Mouse (Mus musculus) MEL (cell line): Measurements from ENCODE around the gene Gm6993. TPM values are rescaled to one million over a fixed set of nuclear protein-coding genes. Genes with fewer than 3 reads are reported as not detected.

Experiments
- DNase-seq: peaks from one replicate; pipeline ENCODE4 v3.0.0; 2011; ENCODE audit warnings: low read depth, low spot score
- H3K27ac ChIP-seq: 2 replicates; pipeline ENCODE4 v1.5.1; 2012; ENCODE audit warnings: low read depth, mild to moderate bottlenecking, control low read depth, low read length, moderate library complexity; ENCODE audit not compliant: control insufficient read depth
- H3K27me3 ChIP-seq, 2 experiments: fragments of 150-350 bp in 1 of 2; sonication (generic) in 1 of 2; 2 replicates each; pipeline ENCODE4 v1.6.1; 2012; ENCODE audit warnings: low read length in 2 of 2, mild to moderate bottlenecking in 2 of 2, improper control_type of control experiment in 1 of 2, moderate library complexity in 1 of 2; ENCODE audit not compliant: insufficient read depth in 2 of 2, control insufficient read depth in 1 of 2
- H3K36me3 ChIP-seq, 2 experiments: 2 replicates each; pipeline ENCODE4 v1.6.1; 2012 to 2014; ENCODE audit warnings: low read length in 2 of 2, improper control_type of control experiment in 1 of 2, inconsistent platforms in 1 of 2, mild to moderate bottlenecking in 1 of 2; ENCODE audit not compliant: insufficient read depth in 2 of 2, control insufficient read depth in 1 of 2
- H3K4me1 ChIP-seq, 2 experiments: fragments of 150-350 bp in 1 of 2; sonication (generic) in 1 of 2; 2 replicates each; pipeline ENCODE4 v1.6.1; 2012; ENCODE audit warnings: low read length in 2 of 2, improper control_type of control experiment in 1 of 2, mild to moderate bottlenecking in 1 of 2; ENCODE audit not compliant: insufficient read depth in 2 of 2, control insufficient read depth in 1 of 2
- H3K4me3 ChIP-seq, 2 experiments: fragments of 150-350 bp in 1 of 2; sonication (generic) in 1 of 2; 2 replicates each; pipeline ENCODE4 v1.5.1; 2012; ENCODE audit warnings: low read depth in 2 of 2, low read length in 2 of 2, mild to moderate bottlenecking in 2 of 2, moderate library complexity in 2 of 2, control low read depth in 1 of 2, improper control_type of control experiment in 1 of 2; ENCODE audit not compliant: control insufficient read depth in 1 of 2, insufficient read depth in 1 of 2
- H3K79me2 ChIP-seq: 2 replicates; pipeline ENCODE4 v1.6.1; 2012; ENCODE audit warnings: mild to moderate bottlenecking, low read length, moderate library complexity; ENCODE audit not compliant: control insufficient read depth, poor library complexity, insufficient read depth
- H3K9ac ChIP-seq: 2 replicates; pipeline ENCODE4 v1.6.1; 2012; ENCODE audit warnings: low read depth, mild to moderate bottlenecking, control low read depth, low read length, moderate library complexity; ENCODE audit not compliant: control insufficient read depth, poor library complexity, severe bottlenecking
- H3K9me3 ChIP-seq: fragments of 150-350 bp; sonication (generic); replicated peaks from 2 replicates; pipeline ENCODE4 v1.6.1; 2012; ENCODE audit warnings: mild to moderate bottlenecking, low read length, improper control_type of control experiment, moderate library complexity; ENCODE audit not compliant: insufficient read depth
- BHLHE40 ChIP-seq: IDR thresholded peaks from 2 replicates; pipeline ENCODE4 v1.6.1; 2012; ENCODE audit warnings: low read depth, mild to moderate bottlenecking, inconsistent platforms, low read length, improper control_type of control experiment, borderline replicate concordance
- CHD1 ChIP-seq: IDR thresholded peaks from 2 replicates; pipeline ENCODE4 v1.6.1; 2012; ENCODE audit warnings: low read depth, mild to moderate bottlenecking, inconsistent platforms, low read length, improper control_type of control experiment
- E2F4 ChIP-seq: IDR thresholded peaks from 2 replicates; pipeline ENCODE4 v1.6.1; 2011; ENCODE audit warnings: low read depth, low read length, improper control_type of control experiment, borderline replicate concordance
- ELF1 ChIP-seq: IDR thresholded peaks from 2 replicates; pipeline ENCODE4 v1.6.1; 2014; ENCODE audit warnings: low read depth, mild to moderate bottlenecking, inconsistent platforms, low read length, improper control_type of control experiment, moderate library complexity
- ETS1 ChIP-seq: IDR thresholded peaks from 2 replicates; pipeline ENCODE4 v1.6.1; 2012; ENCODE audit warnings: low read depth, mild to moderate bottlenecking, inconsistent platforms, low read length, improper control_type of control experiment, moderate library complexity
- GABPA ChIP-seq: IDR thresholded peaks from 2 replicates; pipeline ENCODE4 v1.6.1; 2012; ENCODE audit warnings: low read depth, mild to moderate bottlenecking, inconsistent platforms, low read length, improper control_type of control experiment, moderate library complexity
- HCFC1 ChIP-seq: IDR thresholded peaks from 2 replicates; pipeline ENCODE4 v1.6.1; 2012; ENCODE audit warnings: low read depth, mild to moderate bottlenecking, inconsistent platforms, low read length, improper control_type of control experiment, moderate library complexity
- KAT2A ChIP-seq: conservative IDR thresholded peaks from 2 replicates; pipeline ENCODE4 v1.6.1; 2012; ENCODE audit warnings: low read depth, low read length, improper control_type of control experiment, inconsistent platforms
- MAFK ChIP-seq: IDR thresholded peaks from 2 replicates; pipeline ENCODE4 v1.6.1; 2011; ENCODE audit warnings: low read depth, mild to moderate bottlenecking, low read length, improper control_type of control experiment, borderline replicate concordance
- MAX ChIP-seq: IDR thresholded peaks from 2 replicates; pipeline ENCODE4 v1.6.1; 2011; ENCODE audit warnings: low read length, improper control_type of control experiment
- MXI1 ChIP-seq: IDR thresholded peaks from 2 replicates; pipeline ENCODE4 v1.6.1; 2011; ENCODE audit warnings: mild to moderate bottlenecking, low read depth, low read length, improper control_type of control experiment
- MYC ChIP-seq: IDR thresholded peaks from 2 replicates; pipeline ENCODE4 v1.6.1; 2011; ENCODE audit warnings: low read depth, mild to moderate bottlenecking, low read length, improper control_type of control experiment, moderate library complexity
- NELFE ChIP-seq: IDR thresholded peaks from 2 replicates; pipeline ENCODE4 v1.6.1; 2011; ENCODE audit warnings: low read depth, low read length, improper control_type of control experiment
- POLR2AphosphoS2 ChIP-seq: IDR thresholded peaks from 2 replicates; pipeline ENCODE4 v1.6.1; 2011; ENCODE audit warnings: low read length, improper control_type of control experiment
- POLR2AphosphoS5 ChIP-seq: IDR thresholded peaks from 2 replicates; pipeline ENCODE4 v1.6.1; 2012; ENCODE audit warnings: low read depth, borderline replicate concordance, mild to moderate bottlenecking, inconsistent platforms, low read length, moderate library complexity, mixed read lengths
- RAD21 ChIP-seq: IDR thresholded peaks from 2 replicates; pipeline ENCODE4 v1.6.1; 2011; ENCODE audit warnings: mild to moderate bottlenecking, low read depth, low read length, improper control_type of control experiment
- RCOR1 ChIP-seq: IDR thresholded peaks from 2 replicates; pipeline ENCODE4 v1.6.1; 2012; ENCODE audit warnings: low read depth, mild to moderate bottlenecking, inconsistent platforms, low read length, improper control_type of control experiment
- SMC3 ChIP-seq: IDR thresholded peaks from 2 replicates; pipeline ENCODE4 v1.6.1; 2011; ENCODE audit warnings: low read depth, low read length, improper control_type of control experiment
- TCF12 ChIP-seq: IDR thresholded peaks from 2 replicates; pipeline ENCODE4 v1.6.1; 2014; ENCODE audit warnings: low read depth, mild to moderate bottlenecking, inconsistent platforms, low read length, improper control_type of control experiment, moderate library complexity
- USF1 ChIP-seq: IDR thresholded peaks from 2 replicates; pipeline ENCODE4 v1.6.1; 2014; ENCODE audit warnings: low read depth, mild to moderate bottlenecking, inconsistent platforms, low read length, improper control_type of control experiment, moderate library complexity
- ZC3H11A ChIP-seq: IDR thresholded peaks from 2 replicates; pipeline ENCODE4 v1.6.1; 2012; ENCODE audit warnings: low read depth, mild to moderate bottlenecking, inconsistent platforms, low read length, improper control_type of control experiment
- ZMIZ1 ChIP-seq: IDR thresholded peaks from 2 replicates; pipeline ENCODE4 v1.6.1; 2012; ENCODE audit warnings: low read depth, mild to moderate bottlenecking, inconsistent platforms, low read length, improper control_type of control experiment, moderate library complexity
- polyA plus RNA-seq, 2 experiments: library from polyadenylated mRNA; stranded (reverse) in 1 of 2; unstranded in 1 of 2; fragments of >175 nt in 1 of 2; fragments of >200 nt in 1 of 2; gene quantifications; 2 replicates each; pipeline versions ENCODE4 v1.2.1 to v1.2.4; 2012; ENCODE audit warnings: low replicate concordance in 2 of 2, low read depth in 1 of 2; ENCODE audit not compliant: insufficient read length in 2 of 2, insufficient read depth in 1 of 2, missing spikeins in 1 of 2
- total RNA-seq: library from RNA; depleted of rRNA; stranded (reverse); fragments of 300-350 nt; gene quantifications from 2 replicates; pipeline ENCODE4 v1.2.3, GENCODE M21; 2012; rRNA removed

Gm6993 gene
- total RNA-seq, result not detected in 2 replicates
- polyA plus RNA-seq, result not detected

DNA sequence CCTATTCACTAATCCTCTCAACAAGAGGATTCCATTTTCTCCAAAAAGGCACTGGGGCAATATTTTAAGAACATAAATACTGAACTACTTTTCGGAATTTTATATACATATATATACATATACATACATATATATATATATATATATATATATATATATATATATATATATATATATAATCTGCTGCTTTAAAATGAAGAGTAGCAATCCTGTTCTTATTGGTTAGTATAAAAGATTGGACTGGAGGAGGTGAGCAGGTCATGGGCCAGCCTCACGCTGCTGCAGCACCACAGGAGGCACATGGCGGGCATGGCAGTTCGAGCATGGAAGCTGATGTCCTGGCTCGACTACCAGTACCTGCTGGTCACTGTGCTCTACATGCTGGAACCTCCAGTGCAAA, at the start of gene Gm6993:
Gm6993 (plus strand) TSS at position 301 of the 400 bp plus-strand sequence.
- no peaks in the 10 kb centered on the region for H3K79me2 ChIP-seq
- no peak for DNase-seq
- H3K4me1 ChIP-seq, result no peaks in the 10 kb centered on the region
- H3K9me3 ChIP-seq, result no peaks in the 10 kb centered on the region
- TF ChIP-seq SMC3 (no peak), CHD1 (no peak), BHLHE40 (no peak), MYC (no peak), MAX (no peak), ZMIZ1 (no peak), ZC3H11A (no peak), POLR2AphosphoS2 (no peak), RAD21 (no peak), MXI1 (no peak), POLR2AphosphoS5 (no peak), NELFE (no peak), GABPA (no peak), USF1 (no peak), HCFC1 (no peak), MAFK (no peak)
- no peak within 1 kb of the TSS for H3K4me3 ChIP-seq
- no peaks in the 10 kb centered on the region for H3K36me3 ChIP-seq
- no peak within 1 kb of the TSS for H3K9ac ChIP-seq
- no peak within 1 kb of the TSS for H3K27ac ChIP-seq
- H3K27me3 ChIP-seq, result peaks cover 0 to 2% of the 10 kb centered on the region in 2 experiments; a peak in 2 of 4 replicates

DNA sequence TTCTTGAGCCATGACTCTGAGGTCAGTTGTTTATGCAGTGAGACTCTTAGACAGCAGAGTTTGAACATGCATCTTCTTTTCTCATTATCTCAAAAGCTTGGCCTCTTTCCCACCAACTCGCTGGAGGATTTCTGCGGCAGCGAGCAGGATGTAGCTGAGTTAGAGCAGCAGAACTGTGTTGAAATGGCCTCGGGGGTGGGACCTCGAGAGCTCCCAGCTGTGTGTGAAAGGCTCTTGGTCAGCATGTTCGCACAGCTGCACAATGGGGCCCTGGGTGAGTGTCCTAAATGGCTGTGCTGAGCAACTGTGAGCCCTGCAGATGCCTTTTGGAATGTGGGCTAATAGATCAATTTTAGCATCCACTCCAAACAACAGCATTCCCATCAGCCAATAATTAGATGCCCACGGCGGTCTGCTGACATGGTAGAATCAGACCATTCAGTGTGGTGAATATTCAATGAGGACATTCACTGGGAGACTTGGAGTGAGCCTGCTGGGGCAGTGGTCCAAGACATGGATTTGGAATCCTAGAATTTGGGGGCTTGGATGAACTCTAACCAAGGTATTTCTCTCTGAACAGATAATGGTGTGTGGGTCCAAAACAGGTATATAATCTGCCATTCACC, 49.1 kb upstream of the Gm6993 start:
- H3K9me3 ChIP-seq, result no peaks in the 10 kb centered on the region

More for the DNA sequence above, 49.1 kb upstream of the Gm6993 start:
- Histone ChIP-seq H3K9ac (no peak overlapping the region), H3K36me3 (no peaks in the 10 kb centered on the region), H3K27me3 (peaks cover 0 to 1% of the 10 kb centered on the region in 2 experiments; a peak in 2 of 4 replicates), H3K4me3 (no peak overlapping the region), H3K4me1 (no peaks in the 10 kb centered on the region), H3K79me2 (no peaks in the 10 kb centered on the region), H3K27ac (no peak overlapping the region)
- no peak for DNase-seq
- no peak for TF ChIP-seq ETS1
- TF ChIP-seq MAFK, result no peak
- TF ChIP-seq RCOR1, result no peak
- no peak for TF ChIP-seq POLR2AphosphoS5
- TF ChIP-seq TCF12, result no peak
- TF ChIP-seq E2F4, result no peak
- TF ChIP-seq RAD21, result no peak
- TF ChIP-seq ZC3H11A, result no peak
- no peak for TF ChIP-seq NELFE
- TF ChIP-seq CHD1, result no peak
- TF ChIP-seq MXI1, result no peak
- no peak for TF ChIP-seq HCFC1
- no peak for TF ChIP-seq KAT2A
- no peak for TF ChIP-seq ELF1
- TF ChIP-seq USF1, result no peak
